Mouse (Mus musculus) liver, embryonic 15.5 days (tissue): ENCODE results near the gene Barx1. TPM values are rescaled to one million over a fixed set of nuclear protein-coding genes. Genes with fewer than 3 reads are reported as not detected.

Experiments
- ATAC-seq: fragments of 200-750 bp; cut with Nextera tagmentation; 2 replicates; pipeline ENCODE4 v1.8.0; 2017; ENCODE audit warnings: moderate number of reproducible peaks, mild to moderate bottlenecking, moderate library complexity; ENCODE audit not compliant: insufficient read depth
- H3K27ac ChIP-seq: fragments of 300-500 bp; sonication (generic); replicated peaks from 2 replicates; pipeline ENCODE4 v1.5.1; 2015; ENCODE audit warnings: mild to moderate bottlenecking, inconsistent platforms
- H3K27me3 ChIP-seq: fragments of 300-500 bp; sonication (generic); 2 replicates; pipeline ENCODE4 v1.6.1; 2015; ENCODE audit warnings: mild to moderate bottlenecking, inconsistent platforms
- H3K36me3 ChIP-seq: fragments of 300-500 bp; sonication (generic); replicated peaks from 2 replicates; pipeline ENCODE4 v1.6.1; 2015; ENCODE audit warnings: moderate library complexity, mild to moderate bottlenecking, inconsistent platforms
- H3K4me1 ChIP-seq: fragments of 300-500 bp; sonication (generic); replicated peaks from 2 replicates; pipeline ENCODE4 v1.6.1; 2015; ENCODE audit warnings: inconsistent platforms
- H3K4me2 ChIP-seq: fragments of 300-500 bp; sonication (generic); 2 replicates; pipeline ENCODE4 v1.6.1; 2015; ENCODE audit warnings: moderate library complexity, mild to moderate bottlenecking, inconsistent platforms
- H3K4me3 ChIP-seq: fragments of 300-500 bp; sonication (generic); replicated peaks from 2 replicates; pipeline ENCODE4 v1.5.1; 2015; ENCODE audit warnings: mild to moderate bottlenecking, inconsistent platforms
- H3K9ac ChIP-seq: fragments of 300-500 bp; sonication (generic); 2 replicates; pipeline ENCODE4 v1.6.1; 2015; ENCODE audit warnings: moderate library complexity, mild to moderate bottlenecking, inconsistent platforms
- H3K9me3 ChIP-seq: fragments of 300-500 bp; sonication (generic); replicated peaks from 2 replicates; pipeline ENCODE4 v1.6.1; 2016; ENCODE audit warnings: inconsistent platforms
- WGBS: fragments of 180-500 bp; shearing (Covaris S2); methylation state at CpG from one replicate; pipeline ENCODE4 v1.1.7; 2015; ENCODE audit warnings: mixed read lengths; ENCODE audit not compliant: insufficient replicate concordance; 5-methylcytosine and 5-hydroxymethylcytosine counted together
- polyA plus RNA-seq: library from polyadenylated mRNA; unstranded; fragments of >200 nt; fragmentation: Nextera tagmentation; extraction: Ambion mirVana; gene quantifications from 2 replicates; pipeline ENCODE4 v1.2.1, GENCODE M21; 2015

The Barx1 gene
- polyA plus RNA-seq, 1 experiment from 2014 or later: 0.46 TPM

DNA sequence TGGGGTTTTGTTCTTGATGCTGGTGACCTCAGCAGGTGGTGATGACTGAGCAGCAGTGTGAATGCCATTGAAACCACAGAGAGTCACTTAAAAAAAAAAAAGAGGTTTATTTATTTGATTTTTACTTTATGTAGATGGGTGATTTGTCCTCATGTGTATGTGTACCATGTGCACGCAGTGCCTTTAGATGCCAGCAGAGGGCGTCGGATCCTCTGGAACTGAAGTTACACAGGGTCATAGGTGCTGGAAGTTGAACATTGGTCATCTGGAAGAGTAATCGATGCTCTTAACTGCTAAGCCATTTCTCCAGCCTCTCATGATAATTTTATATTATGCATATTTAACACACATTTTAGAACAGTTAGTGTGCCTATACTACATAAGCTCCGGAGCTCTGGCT lies 11.8 kb downstream of the Barx1 start:
- H3K4me1 ChIP-seq: no peaks in the 10 kb centered on the region
- WGBS: 62% methylated on average over 5 of the region's 5 CpGs
- no peak overlapping the region for H3K9ac ChIP-seq
- no peak overlapping the region for H3K4me3 ChIP-seq
- peaks cover 75% of the 10 kb centered on the region for H3K27me3 ChIP-seq
- H3K27ac ChIP-seq: no peak overlapping the region
- H3K9me3 ChIP-seq: no peaks in the 10 kb centered on the region
- no peaks in the 10 kb centered on the region for H3K36me3 ChIP-seq
- no peak for ATAC-seq
- H3K4me2 ChIP-seq: no peak overlapping the region

- Histone ChIP-seq H3K4me3 (no peak overlapping the region), H3K9ac (no peak overlapping the region), H3K36me3 (no peaks in the 10 kb centered on the region), H3K4me1 (no peaks in the 10 kb centered on the region), H3K9me3 (no peaks in the 10 kb centered on the region), H3K27me3 (peaks cover 40% of the 10 kb centered on the region), H3K27ac (no peak overlapping the region), H3K4me2 (no peak overlapping the region)
- no peak for ATAC-seq
- WGBS: 14% methylated on average over 1 of the region's 1 CpGs
Measured at GRCm38 (mm10) chr13:48679351-48679750, 16.6 kb downstream of the Barx1 start.

- H3K27me3 ChIP-seq: peaks cover 5% of the 10 kb centered on the region; the same call in 1 of the 2 replicates
- no peaks in the 10 kb centered on the region for H3K4me1 ChIP-seq
- no peaks in the 10 kb centered on the region for H3K36me3 ChIP-seq
- H3K9me3 ChIP-seq: no peaks in the 10 kb centered on the region
- no peak overlapping the region for H3K27ac ChIP-seq
- H3K4me3 ChIP-seq: no peak overlapping the region
- WGBS: 48% methylated on average over 5 of the region's 5 CpGs
- H3K4me2 ChIP-seq: no peak overlapping the region
- no peak for ATAC-seq
- no peak overlapping the region for H3K9ac ChIP-seq
Measured at GRCm38 (mm10) chr13:48686666-48687065, 23.9 kb downstream of the Barx1 start.

GRCm38 (mm10) chr13:48691991-48692390 lies 29.2 kb downstream of the Barx1 start:
- Histone ChIP-seq H3K4me1 (no peaks in the 10 kb centered on the region), H3K36me3 (no peaks in the 10 kb centered on the region), H3K27ac (no peak overlapping the region), H3K4me2 (no peak overlapping the region), H3K9me3 (no peaks in the 10 kb centered on the region), H3K9ac (no peak overlapping the region), H3K27me3 (no peaks in the 10 kb centered on the region; the same call in 1 of the 2 replicates), H3K4me3 (no peak overlapping the region)
- no peak for ATAC-seq
- 18% methylated on average over 2 of the region's 2 CpGs for WGBS

DNA sequence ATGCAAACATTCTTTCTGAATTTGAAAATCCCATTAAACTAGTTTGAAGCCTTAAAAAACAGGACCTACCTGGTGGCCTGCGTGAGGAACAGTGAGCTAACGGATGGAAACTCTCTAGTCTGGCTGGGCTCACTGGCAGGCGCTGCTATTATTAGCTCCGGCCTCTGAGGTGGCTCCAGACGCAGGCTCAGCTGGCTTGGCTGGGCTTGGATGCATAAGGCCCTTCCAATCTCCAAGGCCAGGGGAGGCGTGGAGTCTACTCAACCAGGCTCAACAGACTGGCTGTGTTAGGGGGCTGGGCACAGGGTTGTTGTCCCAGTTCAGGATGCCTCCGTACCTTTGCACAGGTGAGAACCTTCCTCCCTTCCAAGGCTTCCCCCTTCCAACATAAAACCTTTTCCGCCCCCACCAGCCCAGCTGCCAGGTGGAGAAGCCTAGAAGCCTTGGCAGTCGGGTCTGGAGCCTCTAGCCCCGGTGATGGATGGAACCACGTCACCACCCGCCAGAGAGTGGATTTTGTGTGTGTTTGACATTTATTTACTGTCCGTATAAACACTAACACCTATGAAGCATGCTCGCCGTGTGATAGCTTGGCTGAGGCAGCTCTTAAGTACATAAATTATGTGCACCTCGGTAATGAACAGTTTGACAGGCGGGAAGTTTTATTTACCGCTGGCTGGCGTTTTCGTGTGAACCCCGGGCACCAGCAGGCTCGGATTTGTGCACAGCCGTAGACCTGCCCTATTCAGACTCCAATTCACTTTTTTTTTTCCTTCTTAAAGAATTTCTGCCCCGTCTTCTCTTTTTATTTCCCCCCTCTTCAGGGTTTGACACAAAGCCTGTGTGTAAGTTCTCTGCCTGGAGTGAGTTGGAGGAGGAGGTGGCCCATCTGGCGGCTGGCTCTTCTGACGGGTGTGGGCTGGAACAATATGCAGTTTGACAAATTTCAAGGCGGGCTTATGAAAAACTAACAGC lies 31.6 kb downstream of the Barx1 start:
- WGBS: 64% methylated on average over 27 of the region's 27 CpGs
- Histone ChIP-seq H3K4me2 (no peak overlapping the region), H3K4me1 (no peaks in the 10 kb centered on the region), H3K9ac (no peak overlapping the region), H3K36me3 (no peaks in the 10 kb centered on the region), H3K4me3 (no peak overlapping the region), H3K27me3 (no peaks in the 10 kb centered on the region; the same call in 1 of the 2 replicates), H3K9me3 (no peaks in the 10 kb centered on the region), H3K27ac (no peak overlapping the region)
- ATAC-seq: no peak

- Histone ChIP-seq H3K9ac (no peak overlapping the region), H3K4me3 (peak overlapping the region; percentile 20)
- ATAC-seq: no peak
Measured at GRCm38 (mm10) chr13:48706385-48706951, 43.7 kb downstream of the Barx1 start.

GRCm38 (mm10) chr13:48712675-48713074 lies 49.9 kb downstream of the Barx1 start:
- Histone ChIP-seq H3K36me3 (no peaks in the 10 kb centered on the region), H3K4me3 (no peak overlapping the region), H3K4me2 (no peak overlapping the region), H3K9me3 (no peaks in the 10 kb centered on the region), H3K27ac (no peak overlapping the region), H3K4me1 (no peaks in the 10 kb centered on the region), H3K27me3 (no peaks in the 10 kb centered on the region), H3K9ac (no peak overlapping the region)
- 34% methylated on average over 2 of the region's 2 CpGs for WGBS
- no peak for ATAC-seq

More at GRCm38 (mm10) chr13:48706385-48706951, 43.7 kb downstream of the Barx1 start:
- Histone ChIP-seq H3K9me3 (no peaks in the 10 kb centered on the region), H3K4me2 (peak overlapping the region; percentile 44), H3K4me1 (no peaks in the 10 kb centered on the region), H3K36me3 (no peaks in the 10 kb centered on the region), H3K27ac (no peak overlapping the region), H3K27me3 (0 out of 2 replicates have a peak, but pooled peaks cover 4% of the 10 kb centered on the region)
- 8% methylated on average over 21 of the region's 21 CpGs for WGBS

DNA sequence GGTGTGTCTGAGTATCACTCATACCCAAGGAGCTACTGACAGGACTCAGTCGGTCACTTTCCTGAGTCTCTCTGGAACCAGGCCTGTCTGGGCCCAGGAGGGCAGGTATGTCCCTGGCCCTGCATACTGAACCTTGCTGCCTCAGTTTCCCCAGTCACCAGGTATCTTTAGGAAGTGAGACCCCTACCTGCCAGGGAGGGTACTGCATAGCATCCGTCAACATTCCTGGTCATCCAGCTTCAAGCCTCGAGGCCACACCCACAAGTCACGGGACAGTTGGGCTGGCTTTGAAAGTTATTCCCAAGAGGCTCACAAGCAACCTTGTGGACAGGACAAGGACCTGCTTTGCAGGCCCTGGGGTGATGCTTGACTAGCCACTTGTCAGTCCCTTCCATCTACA lies 53.3 kb downstream of the Barx1 start:
- Histone ChIP-seq H3K36me3 (no peaks in the 10 kb centered on the region), H3K27ac (no peak overlapping the region), H3K4me1 (no peaks in the 10 kb centered on the region), H3K4me2 (no peak overlapping the region), H3K4me3 (no peak overlapping the region), H3K9ac (no peak overlapping the region), H3K27me3 (no peaks in the 10 kb centered on the region), H3K9me3 (no peaks in the 10 kb centered on the region)
- 43% methylated on average over 4 of the region's 4 CpGs for WGBS
- no peak for ATAC-seq

Other genes starting within 250 kb of the Barx1 start
- 0.63 and 0.77 TPM in 2 replicates for gene Zfp169, start 149.5 kb upstream of the Barx1 start, polyA plus RNA-seq
- 0.30 TPM in 2 replicates for gene A830005F24Rik, start 149.4 kb upstream of the Barx1 start, polyA plus RNA-seq
- 0.40 and 0.47 TPM in 2 replicates for gene Ptpdc1, start 37.3 kb upstream of the Barx1 start, polyA plus RNA-seq
- gene Phf2, start 208.1 kb downstream of the Barx1 start, polyA plus RNA-seq: 1.7 and 2.0 TPM in 2 replicates